Mouse (Mus musculus): ENCODE data around the gene Slc37a1. TPM values are rescaled to one million over a fixed set of nuclear protein-coding genes. Genes with fewer than 3 reads are reported as not detected.

Slc37a1 gene
- total RNA-seq (2021) = 1 to 10 TPM; 2.4 to 2.6 TPM
- long read RNA-seq, experiment 1, partial matches to known transcripts = 1 of 4 reads
- long read RNA-seq, experiment 1, other reads (novel, unspliced or antisense) = 0 of 4 reads
- long read RNA-seq, experiment 2, partial matches to known transcripts = 0 of 7 reads
- long read RNA-seq, experiment 2, other reads (novel, unspliced or antisense) = 4 of 7 reads

DNA sequence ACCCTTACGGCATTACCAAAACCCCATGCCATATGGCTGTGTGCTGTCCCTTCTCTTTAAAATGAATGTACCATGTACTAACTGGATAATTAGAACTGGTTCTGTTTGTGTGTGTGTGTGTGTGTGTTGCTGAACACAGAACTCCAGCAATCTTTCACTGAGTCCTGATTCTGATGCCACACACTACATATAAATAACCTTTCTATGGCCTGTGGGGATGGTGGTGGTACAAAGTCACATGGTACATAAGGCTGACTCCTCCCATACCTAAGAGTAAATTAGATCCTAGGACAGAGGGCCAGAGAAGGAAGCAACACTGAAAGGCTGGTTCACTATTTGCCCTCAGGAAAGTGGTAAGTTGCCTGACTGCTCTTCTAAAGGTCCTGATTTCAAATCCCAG lies at the start of gene Slc37a1:
Gene Slc37a1, plus strand, starts transcription at position 301 of the 400 bp plus-strand sequence.
- no peak for DNase-seq

DNA sequence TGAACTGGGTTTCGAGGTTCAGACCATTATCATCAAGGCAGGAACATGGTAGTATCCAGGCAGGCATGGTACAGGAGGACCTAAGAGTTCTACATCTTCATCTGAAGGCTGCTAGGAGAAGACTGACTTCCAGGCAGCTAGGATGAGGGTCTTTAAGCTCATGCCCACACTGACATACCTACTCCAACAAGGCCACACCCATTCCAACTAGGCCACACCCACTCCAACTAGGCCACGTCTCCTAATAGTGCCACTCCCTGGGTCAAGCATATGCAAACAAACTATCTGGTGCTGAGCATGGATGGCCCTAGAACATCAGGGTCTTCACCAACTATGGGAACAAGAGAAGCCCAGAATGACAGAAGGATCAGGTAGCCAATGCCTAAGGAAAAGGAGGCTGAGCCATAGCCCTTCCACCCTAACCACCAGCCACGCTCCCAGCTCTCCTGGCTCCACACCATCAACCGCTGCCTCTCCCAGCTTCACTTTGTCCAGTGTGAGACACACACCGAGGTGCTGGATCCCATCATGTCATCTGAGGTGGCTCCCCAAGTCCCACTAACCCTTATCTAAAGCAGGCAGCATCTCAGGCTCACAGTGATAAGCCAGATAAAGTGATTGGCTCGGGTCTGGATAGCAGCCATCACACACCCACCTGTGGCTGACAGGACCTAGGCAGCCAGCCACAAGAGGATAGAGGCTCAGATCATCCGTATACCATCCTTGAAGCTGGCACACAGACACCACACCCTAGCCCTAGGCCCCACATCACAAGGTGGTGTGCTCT lies 48.2 kb upstream of the Slc37a1 start:
- no peak for DNase-seq

DNA sequence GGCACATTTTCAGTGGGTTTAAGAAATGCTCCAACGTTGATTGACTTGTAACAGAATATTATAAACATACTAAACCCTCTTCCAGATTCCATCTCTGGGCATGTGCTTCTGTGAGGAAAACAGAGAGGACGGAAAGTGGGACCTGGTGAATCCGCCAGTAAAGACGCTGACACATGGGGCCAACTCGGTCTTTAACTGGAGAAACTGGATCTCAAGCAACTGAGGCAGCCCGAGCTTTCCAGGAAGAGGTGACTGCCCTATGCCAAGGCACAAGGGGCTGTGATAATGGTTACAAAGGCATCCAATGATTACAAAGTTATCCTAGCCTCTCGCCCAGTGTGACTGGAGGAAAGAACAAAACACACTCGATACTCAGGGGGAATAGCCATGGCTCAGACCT lies 45.4 kb upstream of the Slc37a1 start:
- DNase-seq = no peak

DNA sequence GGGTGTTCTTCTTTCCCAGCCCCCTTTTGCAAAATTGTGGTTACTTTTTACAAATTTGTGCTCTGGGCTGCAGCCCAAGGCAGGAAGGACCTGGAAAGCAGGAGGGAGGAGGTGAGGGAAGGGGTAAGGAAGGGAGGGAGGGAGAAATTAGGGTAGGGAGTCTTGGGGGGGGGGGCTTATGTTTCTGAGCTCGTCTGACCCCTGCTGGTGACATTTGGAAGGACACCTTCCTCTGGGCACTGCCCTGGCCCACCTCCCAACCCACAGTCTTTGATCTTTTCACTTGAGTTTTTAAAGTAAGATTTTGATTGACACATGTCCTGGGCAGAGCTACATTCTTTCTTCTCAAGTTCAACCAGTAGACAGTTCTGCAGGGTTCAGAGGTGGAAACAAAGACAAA lies 43.8 kb upstream of the Slc37a1 start:
- no peak for DNase-seq

DNA sequence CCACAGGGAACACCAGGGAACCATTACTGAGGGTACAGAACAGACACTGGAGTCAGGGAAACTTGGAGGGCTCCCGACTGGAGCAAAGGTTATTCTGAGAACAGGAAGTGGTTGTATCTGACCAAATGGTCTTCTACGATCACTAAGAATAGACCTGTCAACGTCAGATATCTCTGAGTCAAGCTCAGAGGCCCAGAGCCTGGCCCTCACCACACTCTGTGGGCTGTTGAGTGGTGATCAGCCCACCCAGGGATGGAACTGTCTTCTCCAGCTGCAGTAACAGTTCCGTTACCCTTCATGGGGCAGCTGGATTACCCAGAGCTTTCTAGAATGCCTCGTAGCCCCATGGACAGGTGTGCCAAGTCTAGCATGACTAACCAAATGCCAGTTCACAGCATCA lies 41.3 kb upstream of the Slc37a1 start:
- no peak for DNase-seq

DNA sequence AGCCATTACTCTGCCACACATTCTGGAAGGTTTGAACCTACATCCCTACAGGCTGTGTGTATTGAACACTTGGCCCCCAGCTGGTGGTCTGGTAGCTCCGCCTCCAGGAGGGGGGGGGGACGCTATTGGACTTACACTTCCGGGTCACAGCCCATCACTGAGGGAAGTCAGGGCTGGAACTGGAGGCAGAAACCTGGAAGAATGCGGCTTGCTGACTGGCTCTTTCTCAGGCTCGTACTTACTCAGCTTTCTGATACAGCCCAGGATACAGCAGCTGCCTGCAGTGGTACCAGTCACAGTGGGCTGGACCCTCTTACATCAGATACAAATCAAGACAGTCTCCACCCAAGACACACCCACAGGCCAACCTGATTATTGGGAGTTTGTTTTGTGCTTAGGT lies 39.4 kb upstream of the Slc37a1 start:
- DNase-seq = no peak

DNA sequence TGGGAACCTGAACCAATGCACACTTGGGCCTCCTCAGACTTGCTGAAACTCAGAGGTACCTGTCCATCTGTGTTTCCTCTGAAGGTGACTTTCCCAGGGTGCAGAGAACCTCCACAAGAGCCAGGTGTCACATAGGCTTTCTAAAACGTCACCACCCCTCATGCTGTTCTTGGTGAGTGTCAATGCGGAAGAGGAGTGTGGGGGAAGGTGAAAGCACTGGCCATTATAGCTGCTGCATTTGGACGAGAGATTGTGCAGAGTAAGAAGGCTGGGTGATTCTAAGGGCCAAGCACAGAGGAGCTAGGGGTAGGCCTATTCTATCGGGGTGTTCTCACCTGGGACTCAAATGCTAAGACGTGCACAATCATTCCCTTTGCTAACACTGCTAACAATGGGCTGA lies 32.6 kb upstream of the Slc37a1 start:
- DNase-seq = no peak

DNA sequence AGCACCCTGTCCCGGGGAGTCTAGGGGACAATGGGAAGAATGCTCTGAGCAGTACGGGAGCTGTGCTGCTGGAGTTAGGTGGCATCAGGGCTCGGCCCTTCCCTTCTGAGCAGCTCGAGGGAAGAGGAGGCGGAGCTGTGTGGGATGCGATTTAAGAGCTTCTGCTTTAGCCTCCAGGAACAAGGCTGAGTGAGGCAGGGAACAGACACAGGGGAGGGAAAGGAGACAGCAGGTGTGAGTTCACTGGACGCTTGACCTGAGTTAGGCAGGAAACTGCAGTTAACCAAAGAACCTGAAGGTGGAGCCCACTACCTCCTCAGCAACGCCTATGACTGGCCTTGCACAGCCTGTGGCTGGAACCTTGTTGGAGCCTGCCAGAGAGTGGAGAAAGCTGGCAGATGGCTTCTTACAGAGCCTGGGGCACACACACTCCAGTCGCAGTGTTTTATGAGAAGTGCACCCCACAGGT lies 32.1 kb upstream of the Slc37a1 start:
- DNase-seq = peak; percentile 78

DNA sequence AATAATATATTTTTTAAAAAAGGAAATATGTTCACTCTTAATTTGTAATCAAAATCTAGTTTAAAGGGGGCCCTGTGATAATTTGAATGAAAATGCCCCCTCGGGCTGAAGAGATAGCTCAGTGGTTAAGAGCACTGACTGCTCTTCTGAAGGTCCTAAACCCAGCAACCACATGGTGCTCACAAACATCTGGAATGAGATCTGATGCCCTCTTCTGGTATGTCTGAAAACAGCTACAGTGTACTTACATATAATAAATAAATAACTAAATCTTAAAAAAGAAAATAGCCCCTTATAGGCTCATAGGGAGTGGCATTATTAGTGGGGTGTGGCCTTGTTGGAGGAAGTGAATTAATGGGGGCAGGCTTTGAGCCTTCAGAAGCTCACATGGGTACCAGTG lies 29.4 kb upstream of the Slc37a1 start:
- no peak for DNase-seq

DNA sequence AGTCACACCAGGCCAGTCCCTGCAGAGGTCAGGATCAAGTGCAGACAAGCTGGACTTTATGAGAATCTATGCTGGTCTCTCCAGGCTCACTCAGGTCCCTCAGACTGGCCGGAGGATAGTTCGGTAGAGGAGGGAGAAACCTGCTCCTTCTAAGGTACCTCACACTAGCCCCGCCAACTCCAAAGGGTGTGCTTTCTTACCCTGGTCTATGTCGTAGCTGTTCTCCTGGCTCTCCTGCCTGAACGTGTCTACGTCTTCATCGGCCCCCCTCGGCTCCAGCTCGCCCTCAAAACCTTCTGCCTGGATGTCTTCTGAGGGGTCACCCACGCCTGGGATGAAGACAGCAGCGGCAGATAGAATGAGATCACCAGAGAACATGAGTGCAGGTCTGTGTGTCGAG lies 28.7 kb upstream of the Slc37a1 start:
- DNase-seq = no peak

DNA sequence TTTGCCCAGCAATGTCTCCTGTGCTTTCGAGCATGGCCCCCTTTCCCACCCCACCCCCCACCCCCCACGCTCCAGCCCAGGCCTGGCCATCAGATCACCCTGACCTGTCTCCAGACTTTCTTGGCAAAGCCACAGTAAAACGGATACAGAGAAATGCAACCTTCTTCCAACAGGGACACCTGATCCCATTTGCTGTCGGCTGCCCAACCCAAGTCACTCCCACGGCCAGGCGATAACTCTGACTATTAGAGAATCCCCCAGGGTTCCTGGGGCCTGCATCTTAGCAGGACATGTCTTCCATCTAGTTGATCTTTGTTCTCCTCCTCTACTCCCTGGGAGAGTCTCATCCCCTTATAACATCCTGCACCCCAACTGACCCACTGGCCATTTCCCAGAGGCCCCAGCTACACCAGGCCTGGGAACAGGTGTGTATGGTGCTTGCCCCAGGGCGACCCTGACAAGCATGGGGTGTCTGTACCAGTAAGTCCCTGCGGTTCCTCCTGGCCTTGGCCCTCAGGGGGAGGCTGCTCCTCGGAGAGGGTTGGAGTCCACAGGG lies 28.2 kb upstream of the Slc37a1 start:
- peak; percentile 46 for DNase-seq

DNA sequence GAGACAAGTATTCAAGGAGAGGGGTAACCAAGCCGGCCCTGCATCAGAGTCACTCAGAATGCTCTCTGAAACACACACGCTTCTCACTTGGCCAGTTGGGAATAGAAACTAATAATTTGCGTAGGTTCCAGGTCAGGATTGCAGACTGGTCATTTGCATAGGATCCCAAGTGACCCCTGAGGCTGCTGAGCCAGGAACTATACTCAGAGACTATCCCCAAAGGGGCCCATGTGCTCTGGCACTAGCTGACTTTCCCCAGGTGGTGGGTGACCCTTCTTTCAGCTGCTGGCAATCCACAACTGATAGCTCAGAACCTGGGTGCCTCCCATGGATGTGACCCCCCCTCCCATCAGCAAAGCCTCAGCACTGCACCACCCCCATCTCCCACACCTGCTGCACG lies 27.4 kb upstream of the Slc37a1 start:
- no peak for DNase-seq

DNA sequence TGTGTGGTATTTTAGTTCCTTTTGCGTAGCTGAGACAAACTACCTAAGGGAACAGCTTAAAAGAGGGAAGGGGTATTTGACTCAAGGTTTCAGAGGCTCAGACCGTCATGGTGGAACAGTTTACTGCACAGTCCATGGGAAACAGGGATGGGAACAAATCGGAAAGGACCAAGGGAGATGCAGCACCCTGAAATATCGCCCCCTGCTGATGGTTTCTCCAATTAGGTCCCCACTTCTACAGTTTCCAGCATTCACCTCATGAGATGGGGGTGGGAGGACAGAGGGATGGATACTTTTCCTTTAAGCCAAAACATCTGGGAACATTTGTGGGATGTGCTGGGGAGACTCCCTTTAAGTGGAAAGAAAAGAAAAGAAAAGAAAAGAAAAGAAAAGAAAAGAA lies 26.8 kb upstream of the Slc37a1 start:
- no peak for DNase-seq

DNA sequence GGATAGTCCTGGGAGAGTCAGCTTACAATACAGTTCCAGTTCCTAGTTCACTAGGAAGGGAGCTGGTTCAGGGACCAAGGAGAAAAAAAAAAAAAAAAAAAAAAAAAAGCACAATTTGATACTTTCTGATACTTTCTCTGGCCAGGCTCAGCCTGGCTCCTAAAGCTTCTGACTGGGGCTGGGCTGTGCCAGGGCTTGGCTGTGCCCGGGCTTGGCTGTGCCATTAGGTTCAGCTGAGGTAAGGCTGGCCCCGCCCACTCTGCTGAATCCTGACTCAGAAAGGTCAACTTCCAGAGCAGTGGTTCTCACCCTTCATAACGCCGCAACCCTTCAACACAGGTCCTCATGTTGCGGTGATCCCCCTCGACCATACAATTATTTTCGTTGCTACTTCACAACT lies 26.2 kb upstream of the Slc37a1 start:
- peak; percentile 91 for DNase-seq

DNA sequence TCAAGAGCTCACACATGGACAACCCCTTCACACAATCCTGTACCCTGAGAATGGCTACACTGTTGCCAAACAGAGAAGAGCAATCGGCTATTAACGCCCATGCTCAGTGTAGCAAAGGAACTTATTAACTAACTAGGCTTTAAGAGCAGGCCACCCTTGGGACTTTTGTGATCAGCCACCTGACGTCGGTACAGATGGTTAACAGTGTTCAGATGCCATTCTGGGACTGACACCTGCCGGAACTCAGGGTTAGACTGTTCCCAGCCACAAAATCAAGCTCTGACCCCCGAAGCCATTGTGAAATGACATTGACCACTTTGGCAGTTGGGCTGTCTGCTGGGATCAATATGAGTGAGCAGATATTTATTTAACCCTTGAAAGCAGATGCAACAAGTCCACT lies 25.2 kb upstream of the Slc37a1 start:
- no peak for DNase-seq

DNA sequence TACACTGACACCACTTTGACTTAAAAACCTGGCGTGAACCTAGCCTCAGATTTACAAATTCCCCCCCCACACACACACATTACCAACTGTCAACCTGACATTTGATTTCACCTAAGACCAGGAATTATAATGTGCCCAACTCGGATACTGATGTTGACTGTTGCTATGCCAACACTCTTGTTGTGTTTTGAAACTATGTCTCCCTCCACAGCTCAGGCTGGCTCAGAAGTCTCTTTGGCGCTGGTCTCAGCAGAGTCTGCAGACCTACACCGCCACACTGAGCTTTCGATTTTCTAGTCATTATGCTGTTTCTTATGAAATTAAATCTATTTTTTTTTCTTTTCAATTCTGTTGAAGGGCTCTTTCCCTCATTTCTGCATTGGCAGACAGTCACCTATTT lies 23.9 kb upstream of the Slc37a1 start:
- DNase-seq = no peak

DNA sequence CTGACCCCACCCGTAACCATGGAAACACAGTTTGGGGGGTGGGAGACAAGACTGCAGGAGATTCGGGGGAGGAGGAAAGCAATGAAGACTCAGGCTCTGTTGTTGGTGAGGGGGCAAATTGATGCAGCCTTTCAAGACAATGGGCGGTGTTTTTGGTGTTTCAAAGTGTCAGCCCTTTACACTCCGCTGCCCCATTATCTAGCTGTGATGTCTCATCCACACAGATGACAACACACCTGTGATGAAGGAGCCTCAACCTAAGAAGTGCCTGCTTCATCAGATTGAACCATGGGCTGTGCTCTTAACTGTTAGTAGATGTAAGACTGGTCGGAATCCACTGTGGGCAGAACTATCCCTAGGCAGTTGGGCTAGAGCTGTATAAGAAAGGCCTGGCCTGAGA lies 22.8 kb upstream of the Slc37a1 start:
- no peak for DNase-seq

DNA sequence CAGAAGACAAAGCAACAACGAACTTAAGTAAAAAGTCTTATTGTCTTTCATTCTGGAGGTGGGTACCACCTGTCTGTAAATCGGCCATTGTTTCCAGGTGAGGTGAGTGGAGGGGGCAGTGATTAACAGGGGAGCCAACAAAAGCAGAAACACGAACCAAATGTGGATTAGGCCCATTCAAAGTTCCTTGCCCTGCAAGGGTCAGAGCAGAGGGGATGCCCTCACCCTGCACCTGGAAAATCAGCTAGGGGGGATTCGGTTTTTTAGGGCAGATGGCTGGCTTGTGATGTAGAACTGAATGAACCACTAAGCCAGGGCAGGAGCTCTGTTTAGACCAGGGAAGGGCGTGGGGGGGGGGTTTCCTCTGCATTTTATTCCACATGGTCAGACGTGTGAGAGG lies 22.2 kb upstream of the Slc37a1 start:
- no peak for DNase-seq

DNA sequence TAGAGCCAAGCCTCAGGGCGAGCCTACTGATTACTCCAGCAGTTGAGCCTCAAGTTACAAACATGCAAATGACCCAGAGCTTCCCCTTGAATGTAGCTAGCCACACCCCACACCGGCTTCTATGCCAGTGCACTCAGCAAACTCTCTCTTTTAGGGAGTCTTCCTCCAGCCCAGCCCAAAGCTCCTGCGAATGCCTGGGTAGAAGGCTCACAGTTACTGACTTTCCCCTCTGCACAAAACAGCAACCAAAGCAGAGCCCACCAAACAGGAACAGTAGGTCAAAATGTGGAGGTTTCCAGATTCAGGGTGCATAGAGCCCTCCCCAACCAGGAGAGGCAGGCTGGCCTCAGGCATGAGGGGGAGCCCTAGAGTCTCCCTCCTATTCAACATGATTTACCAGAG lies 21.4 kb upstream of the Slc37a1 start:
- DNase-seq = no peak

DNA sequence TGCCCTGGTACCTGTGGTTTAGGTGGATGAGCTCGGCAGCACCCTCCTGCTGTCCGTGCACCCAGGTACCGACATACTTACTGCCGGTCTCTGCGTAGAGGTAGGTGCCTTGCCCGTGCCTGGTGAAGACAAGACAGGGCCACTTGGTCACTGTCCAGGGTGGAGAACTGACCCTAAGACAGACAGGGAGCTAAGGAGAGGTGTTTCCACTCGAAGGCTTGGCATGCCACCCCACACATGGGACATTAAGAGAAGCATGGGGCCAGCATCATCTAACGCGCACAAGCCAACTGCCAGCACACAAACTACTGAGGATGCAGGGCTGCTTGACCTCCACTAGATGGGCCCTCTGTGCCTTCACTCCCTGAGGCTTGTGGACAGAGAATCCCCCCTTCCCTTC lies 20.8 kb upstream of the Slc37a1 start:
- no peak for DNase-seq

DNA sequence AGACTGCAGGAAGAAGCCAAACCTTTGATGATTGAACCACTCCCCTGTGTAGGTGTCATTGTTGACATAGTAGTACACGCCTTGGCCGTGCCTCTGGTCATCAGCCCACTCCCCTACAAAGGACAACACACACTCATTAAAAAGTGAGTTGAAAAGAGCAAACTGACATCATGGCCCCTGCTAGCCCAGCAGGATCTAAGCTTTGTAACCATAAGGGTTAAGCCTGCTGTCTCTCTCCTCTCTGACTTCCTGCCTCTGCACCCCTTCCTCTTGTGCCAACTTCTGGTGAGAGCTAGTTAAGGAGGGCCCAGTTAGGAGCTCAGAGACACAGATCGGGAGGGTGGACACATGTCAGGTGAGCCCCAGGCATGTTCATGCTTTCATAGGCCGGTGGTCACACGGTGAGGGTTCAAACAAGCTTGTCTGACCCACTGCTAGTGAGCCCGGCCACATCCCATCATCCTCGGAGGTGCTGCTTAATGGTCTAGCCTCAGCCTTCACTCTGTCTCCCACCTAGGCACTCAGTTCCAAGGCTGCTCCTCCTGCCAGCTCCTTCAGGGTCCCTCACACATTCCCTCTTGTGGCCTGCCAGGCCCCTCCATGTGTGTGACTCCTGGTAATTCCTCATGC lies 20.2 kb upstream of the Slc37a1 start:
- no peak for DNase-seq

DNA sequence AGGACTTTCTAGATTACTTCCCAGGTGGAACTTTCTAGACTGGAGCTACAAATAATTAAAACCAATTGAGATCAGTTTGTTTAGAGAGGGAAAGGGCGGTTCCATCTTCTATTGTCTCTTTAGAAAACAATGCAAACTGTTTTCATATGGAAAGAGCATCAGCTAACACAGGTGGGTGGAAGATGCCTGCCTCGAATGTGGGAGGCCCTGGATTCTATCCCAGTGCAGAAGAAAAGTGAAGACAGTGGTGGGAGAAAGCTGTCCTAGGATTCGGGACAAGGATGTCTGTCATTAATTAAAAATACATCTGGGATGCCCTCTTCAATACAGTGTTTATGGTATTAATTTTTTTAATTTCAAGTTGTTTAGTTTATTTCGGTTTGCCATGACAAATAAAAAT lies 19.5 kb upstream of the Slc37a1 start:
- DNase-seq = no peak

DNA sequence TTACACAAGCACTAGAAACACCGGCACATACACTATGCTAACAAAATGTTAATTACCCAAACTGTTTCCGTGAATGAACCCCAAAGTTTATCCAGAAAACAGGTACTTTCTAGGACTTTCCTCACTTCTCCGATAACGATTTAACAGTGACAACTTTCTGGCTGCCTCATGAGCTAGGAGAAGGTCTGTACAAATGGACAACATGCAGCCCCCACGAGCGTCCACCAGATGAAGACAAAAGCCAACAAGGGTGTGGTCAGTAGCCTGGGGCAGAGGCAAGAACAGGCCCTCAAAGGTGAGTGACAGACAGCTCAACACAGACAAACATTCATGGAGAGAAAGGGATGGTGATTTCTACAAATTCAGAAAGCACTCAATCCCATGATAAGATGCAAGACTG lies 19.0 kb upstream of the Slc37a1 start:
- no peak for DNase-seq
